Mouse (Mus musculus): ENCODE measurements around the gene Gpr39. TPM values are rescaled to one million over a fixed set of nuclear protein-coding genes. Genes with fewer than 3 reads are reported as not detected.

The Gpr39 gene
- polyA plus RNA-seq, 2 experiments = 2.4 to 3.0 TPM

DNA sequence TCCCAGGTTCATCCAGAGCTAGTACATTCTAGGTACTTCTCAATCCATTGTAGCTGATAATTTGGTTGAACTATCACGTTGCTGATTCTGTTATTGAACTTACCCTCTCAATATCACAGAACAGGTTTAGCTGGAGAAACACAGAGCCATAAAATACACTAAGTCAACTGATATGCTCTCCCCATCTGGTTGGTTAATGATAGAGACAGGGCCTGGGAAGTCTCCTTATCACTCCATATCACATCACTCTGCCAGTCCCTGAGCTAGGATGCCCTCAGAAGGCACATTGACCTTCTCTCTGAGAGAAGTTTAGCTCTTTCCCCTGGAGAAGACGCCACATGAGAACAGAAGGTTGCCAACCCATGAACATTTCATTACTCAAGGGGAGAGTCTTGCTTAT is 14.7 kb upstream of the Gpr39 start:
- Histone ChIP-seq H3K4me3 (ENCODE audit: insufficient read depth in 1 of 2, low read depth in 2 of 2, low read length in 2 of 2) (no peak overlapping the region), H3K9me3 (ENCODE audit: control insufficient read depth, low read length) (no peaks in the 10 kb centered on the region), H3K4me1 (replicated peaks; ENCODE audit: control insufficient read depth in 2 of 2, insufficient read depth in 2 of 2, low read length in 1 of 2) (peaks cover 0 to 6% of the 10 kb centered on the region in 2 experiments; a peak in 2 of 4 replicates), H3K4me2 (ENCODE audit: low read depth) (no peak overlapping the region), H3K27me3 (ENCODE audit: control insufficient read depth, insufficient read depth, low read length) (no peaks in the 10 kb centered on the region), H3K36me3 (replicated peaks; ENCODE audit: control insufficient read depth, insufficient read depth, low read depth) (no peaks in the 10 kb centered on the region), H3K9ac (replicated peaks) (no peak overlapping the region), H3K27ac (no peak overlapping the region)
- WGBS (ENCODE audit: insufficient replicate concordance) = 47% methylated on average over 2 of the region's 2 CpGs
- TF ChIP-seq EP300 (IDR thresholded peaks at IDR 0.05; ENCODE audit: low read depth) (no peak), CTCF (IDR thresholded peaks at IDR 0.05; ENCODE audit: low read depth) (no peak)
- ATAC-seq (ENCODE audit: insufficient read depth) = no peak
- DNase-seq (ENCODE audit: low read depth in 3 of 3, low spot score in 3 of 3) = no peak

DNA sequence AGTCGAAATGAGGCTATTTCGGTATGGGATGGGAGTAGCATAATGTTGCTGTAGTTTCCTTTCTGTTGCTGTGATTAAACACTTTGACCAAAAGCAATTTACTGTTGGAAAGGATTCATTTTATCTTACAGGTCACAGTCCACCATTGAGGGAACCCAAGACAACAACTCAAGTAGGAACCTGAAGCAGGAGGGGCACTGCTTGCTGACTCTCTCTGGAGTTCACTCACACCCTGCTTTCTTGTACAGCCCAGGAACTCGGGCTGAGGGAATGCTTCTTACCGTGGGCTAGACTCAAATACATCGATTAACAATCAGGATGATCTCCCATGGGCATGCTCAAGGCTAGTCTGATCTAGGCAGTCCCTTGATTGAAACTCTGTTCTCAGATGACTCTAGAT is 14.1 kb upstream of the Gpr39 start:
- ATAC-seq (ENCODE audit: insufficient read depth) = no peak

GRCm38 (mm10) chr1:125663104-125663503 is 13.7 kb upstream of the Gpr39 start:
- Histone ChIP-seq H3K27me3 (ENCODE audit: control insufficient read depth, insufficient read depth, low read length) (no peaks in the 10 kb centered on the region), H3K4me3 (ENCODE audit: insufficient read depth in 1 of 2, low read depth in 2 of 2, low read length in 2 of 2) (no peak overlapping the region), H3K4me2 (ENCODE audit: low read depth) (no peak overlapping the region), H3K36me3 (replicated peaks; ENCODE audit: control insufficient read depth, insufficient read depth, low read depth) (no peaks in the 10 kb centered on the region), H3K27ac (no peak overlapping the region), H3K9ac (replicated peaks) (no peak overlapping the region), H3K9me3 (ENCODE audit: control insufficient read depth, low read length) (no peaks in the 10 kb centered on the region), H3K4me1 (replicated peaks; ENCODE audit: control insufficient read depth in 2 of 2, insufficient read depth in 2 of 2, low read length in 1 of 2) (peaks cover 0 to 6% of the 10 kb centered on the region in 2 experiments; a peak in 2 of 4 replicates)
- DNase-seq (ENCODE audit: low read depth in 3 of 3, low spot score in 3 of 3) (no peak), ATAC-seq (ENCODE audit: insufficient read depth) (peak; percentile 51; the same call in 1 of the 2 replicates)
- TF ChIP-seq EP300 (IDR thresholded peaks at IDR 0.05; ENCODE audit: low read depth) (no peak), CTCF (IDR thresholded peaks at IDR 0.05; ENCODE audit: low read depth) (no peak)
- 6% methylated on average over 4 of the region's 4 CpGs for WGBS (ENCODE audit: insufficient replicate concordance)

More for the DNA sequence above, 14.1 kb upstream of the Gpr39 start:
- Histone ChIP-seq H3K9me3 (ENCODE audit: control insufficient read depth, low read length) (no peaks in the 10 kb centered on the region), H3K4me2 (ENCODE audit: low read depth) (no peak overlapping the region), H3K4me3 (ENCODE audit: insufficient read depth in 1 of 2, low read depth in 2 of 2, low read length in 2 of 2) (no peak overlapping the region), H3K27ac (no peak overlapping the region), H3K9ac (replicated peaks) (no peak overlapping the region), H3K36me3 (replicated peaks; ENCODE audit: control insufficient read depth, insufficient read depth, low read depth) (no peaks in the 10 kb centered on the region), H3K27me3 (ENCODE audit: control insufficient read depth, insufficient read depth, low read length) (no peaks in the 10 kb centered on the region), H3K4me1 (replicated peaks; ENCODE audit: control insufficient read depth in 2 of 2, insufficient read depth in 2 of 2, low read length in 1 of 2) (peaks cover 0 to 6% of the 10 kb centered on the region in 2 experiments; a peak in 2 of 4 replicates)
- TF ChIP-seq CTCF (IDR thresholded peaks at IDR 0.05; ENCODE audit: low read depth) (no peak), EP300 (IDR thresholded peaks at IDR 0.05; ENCODE audit: low read depth) (no peak)
- DNase-seq (ENCODE audit: low read depth in 3 of 3, low spot score in 3 of 3) = no peak
- 33% methylated on average over 5 of the region's 5 CpGs for WGBS (ENCODE audit: insufficient replicate concordance)

- H3K9ac ChIP-seq (replicated peaks) = no peak overlapping the region
- peaks cover 0 to 6% of the 10 kb centered on the region in 2 experiments; a peak in 2 of 4 replicates for H3K4me1 ChIP-seq (replicated peaks; ENCODE audit: control insufficient read depth in 2 of 2, insufficient read depth in 2 of 2, low read length in 1 of 2)
- no peaks in the 10 kb centered on the region for H3K36me3 ChIP-seq (replicated peaks; ENCODE audit: control insufficient read depth, insufficient read depth, low read depth)
- no peaks in the 10 kb centered on the region for H3K9me3 ChIP-seq (ENCODE audit: control insufficient read depth, low read length)
- no peak overlapping the region for H3K27ac ChIP-seq
- DNase-seq (ENCODE audit: low read depth in 3 of 3, low spot score in 3 of 3) (no peak), ATAC-seq (ENCODE audit: insufficient read depth) (no peak)
- H3K27me3 ChIP-seq (ENCODE audit: control insufficient read depth, insufficient read depth, low read length) = no peaks in the 10 kb centered on the region
- no peak overlapping the region for H3K4me3 ChIP-seq (ENCODE audit: insufficient read depth in 1 of 2, low read depth in 2 of 2, low read length in 2 of 2)
- no peak overlapping the region for H3K4me2 ChIP-seq (ENCODE audit: low read depth)
- WGBS (ENCODE audit: insufficient replicate concordance) = 63% methylated on average over 5 of the region's 5 CpGs
- TF ChIP-seq EP300 (IDR thresholded peaks at IDR 0.05; ENCODE audit: low read depth) = no peak
- TF ChIP-seq CTCF (IDR thresholded peaks at IDR 0.05; ENCODE audit: low read depth) = no peak
Observed at GRCm38 (mm10) chr1:125665127-125665637, 11.6 kb upstream of the Gpr39 start.

GRCm38 (mm10) chr1:125669035-125669434 is 7.8 kb upstream of the Gpr39 start:
- H3K4me1 ChIP-seq (replicated peaks; ENCODE audit: control insufficient read depth in 2 of 2, insufficient read depth in 2 of 2, low read length in 1 of 2) = no peaks in the 10 kb centered on the region
- no peak overlapping the region for H3K27ac ChIP-seq
- WGBS (ENCODE audit: insufficient replicate concordance) = 55% methylated on average over 5 of the region's 5 CpGs
- no peak overlapping the region for H3K4me2 ChIP-seq (ENCODE audit: low read depth)
- H3K4me3 ChIP-seq (ENCODE audit: insufficient read depth in 1 of 2, low read depth in 2 of 2, low read length in 2 of 2) = no peak overlapping the region
- H3K9me3 ChIP-seq (ENCODE audit: control insufficient read depth, low read length) = no peaks in the 10 kb centered on the region
- no peak overlapping the region for H3K9ac ChIP-seq (replicated peaks)
- no peaks in the 10 kb centered on the region for H3K27me3 ChIP-seq (ENCODE audit: control insufficient read depth, insufficient read depth, low read length)
- TF ChIP-seq CTCF (IDR thresholded peaks at IDR 0.05; ENCODE audit: low read depth) (peak; percentile 55), EP300 (IDR thresholded peaks at IDR 0.05; ENCODE audit: low read depth) (no peak)
- DNase-seq (ENCODE audit: low read depth in 3 of 3, low spot score in 3 of 3) (no peak), ATAC-seq (ENCODE audit: insufficient read depth) (no peak)
- H3K36me3 ChIP-seq (replicated peaks; ENCODE audit: control insufficient read depth, insufficient read depth, low read depth) = no peaks in the 10 kb centered on the region
